17 mouse cellular contexts compared by ENCODE assay signal in genomic region chr15:101306459-101306858, GRCm38 (mm10). TPM values are rescaled to one million over a fixed set of nuclear protein-coding genes. Genes with fewer than 3 reads are reported as not detected.
"Had no signal": no experiment of that assay in that cellular context is flagged by ENCODE, and none has a peak within 500 bp of the region (broad histone marks: within the 10 kb centered on the region; RNA-seq: fewer than 3 reads in every experiment).

No protein-coding gene starts in this region.

- H3K4me3 ChIP-seq: intestine, embryonic 15.5 days; kidney, embryonic 15.5 days; limb, embryonic 13.5 days; midbrain, embryonic 13.5 days; myocyte; neural tube, embryonic 15.5 days had no signal

- H3K36me3 ChIP-seq: intestine, embryonic 15.5 days; kidney, embryonic 15.5 days; limb, embryonic 13.5 days; midbrain, embryonic 13.5 days; neural tube, embryonic 15.5 days had no signal

- DNase-seq: kidney, adult 18-20 months; kidney, postnatal 14 days; left cerebral cortex, postnatal 4 days; lung, adult 18-20 months; spleen, adult 18-20 months; thymus, adult 18-20 months; thymus, postnatal 14 days had no signal

- H3K4me1 ChIP-seq: neural tube, embryonic 15.5 days had no signal

- H3K9ac ChIP-seq: intestine, embryonic 15.5 days; kidney, embryonic 15.5 days; limb, embryonic 13.5 days; liver, embryonic 14.5 days; midbrain, embryonic 13.5 days; neural tube, embryonic 15.5 days had no signal

- H3K4me2 ChIP-seq: intestine, embryonic 15.5 days; kidney, embryonic 15.5 days; limb, embryonic 13.5 days; midbrain, embryonic 13.5 days; neural tube, embryonic 15.5 days had no signal

- H3K27ac ChIP-seq: intestine, embryonic 15.5 days; kidney, embryonic 15.5 days; limb, embryonic 13.5 days; liver, embryonic 14.5 days; midbrain, embryonic 13.5 days; neural tube, embryonic 15.5 days had no signal

- ATAC-seq: intestine, embryonic 15.5 days; midbrain, embryonic 13.5 days had no signal

- H3K9me3 ChIP-seq: intestine, embryonic 15.5 days; kidney, embryonic 15.5 days; limb, embryonic 13.5 days; midbrain, embryonic 13.5 days; neural tube, embryonic 15.5 days had no signal

- H3K27me3 ChIP-seq: intestine, embryonic 15.5 days; kidney, embryonic 15.5 days; limb, embryonic 13.5 days; midbrain, embryonic 13.5 days; neural tube, embryonic 15.5 days had no signal

RNA-seq across cellular contexts. Expression of gene 6030408B16Rik, which starts 13.4 kb away (rescaled TPM):
- total RNA-seq: liver, adult 2 months; megakaryocyte-erythroid progenitor cell, adult 5-6 weeks had no signal
- polyA plus RNA-seq: large intestine, adult 2 months; liver, adult 2 months had no signal
